Mouse (Mus musculus): ENCODE results near the gene Thsd7b.

DNA sequence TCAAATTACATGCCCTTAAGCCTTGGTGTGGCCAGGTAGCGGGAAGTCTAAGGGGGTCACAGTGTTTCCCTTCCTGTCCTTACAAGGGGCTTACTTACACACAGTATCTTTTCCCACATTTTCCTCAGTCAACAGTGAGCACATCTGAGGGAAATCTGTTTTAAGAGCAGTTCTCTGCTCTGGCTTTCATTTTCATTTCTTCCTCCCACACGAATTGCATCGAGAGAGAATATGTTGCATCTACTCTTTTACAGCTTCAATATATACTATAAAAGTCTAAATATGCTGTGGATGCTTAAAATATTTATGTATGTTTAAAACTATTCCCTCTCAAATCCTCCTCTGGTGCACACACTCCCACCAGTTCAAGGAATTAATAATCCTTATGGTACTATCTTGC, 440.5 kb downstream of the Thsd7b start:
- TF ChIP-seq CTCF (IDR thresholded peaks at IDR 0.05; ENCODE audit: control insufficient read depth, insufficient read depth, low read length) (no peak), POLR2A (IDR thresholded peaks at IDR 0.05; ENCODE audit: borderline replicate concordance, control insufficient read depth, low read depth, low read length) (no peak)

Data from bone marrow, adult 2 months (tissue).